Mouse (Mus musculus): Measurements from ENCODE around the gene Oosp2.

Oosp2 gene

GRCm38 (mm10) chr19:11660459-11660858 is at the start of gene Oosp2:
Gene Oosp2, minus strand, starts transcription at chr19:11660559.
- DNase-seq, result no peak

GRCm38 (mm10) chr19:11698342-11698741 is 38.0 kb upstream of the Oosp2 start:
- DNase-seq, result no peak

- no peak for DNase-seq
Observed at GRCm38 (mm10) chr19:11696755-11697154, 36.4 kb upstream of the Oosp2 start, which contains the start of gene Oosp3. Gene Oosp3, plus strand, starts transcription at chr19:11697055.

- no peak for DNase-seq
Observed at GRCm38 (mm10) chr19:11691454-11691853, 31.1 kb upstream of the Oosp2 start.

DNA sequence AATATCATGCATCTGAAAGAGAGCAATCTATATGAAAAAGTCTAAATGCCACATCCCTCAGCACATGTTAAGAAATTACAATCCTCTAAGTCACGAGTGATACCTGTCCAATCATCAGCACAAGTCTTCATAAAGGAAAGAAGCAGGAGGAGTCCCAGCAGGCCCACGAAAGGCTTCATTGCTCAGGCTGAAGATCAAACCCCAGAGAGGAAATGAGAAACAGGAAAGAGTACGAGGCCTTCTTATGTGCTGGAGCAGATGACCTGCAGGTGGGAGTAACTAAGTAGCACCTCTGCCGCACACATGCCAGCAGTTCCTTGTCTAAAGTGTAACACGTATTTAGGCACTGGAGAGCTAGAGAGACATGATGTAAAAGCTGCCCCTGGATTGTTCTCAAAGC is 30.5 kb upstream of the Oosp2 start, which contains the start of gene Oosp1:
Gene Oosp1 (minus strand): TSS at position 312 of the 400 bp plus-strand sequence.
- no peak for DNase-seq

GRCm38 (mm10) chr19:11661562-11661961 is 1.2 kb upstream of the Oosp2 start:
- no peak for DNase-seq

- DNase-seq, result no peak
Observed at GRCm38 (mm10) chr19:11659142-11659541, 1.2 kb downstream of the Oosp2 start.

- DNase-seq, result no peak
Observed at GRCm38 (mm10) chr19:11649564-11649963, 10.8 kb downstream of the Oosp2 start.

DNA sequence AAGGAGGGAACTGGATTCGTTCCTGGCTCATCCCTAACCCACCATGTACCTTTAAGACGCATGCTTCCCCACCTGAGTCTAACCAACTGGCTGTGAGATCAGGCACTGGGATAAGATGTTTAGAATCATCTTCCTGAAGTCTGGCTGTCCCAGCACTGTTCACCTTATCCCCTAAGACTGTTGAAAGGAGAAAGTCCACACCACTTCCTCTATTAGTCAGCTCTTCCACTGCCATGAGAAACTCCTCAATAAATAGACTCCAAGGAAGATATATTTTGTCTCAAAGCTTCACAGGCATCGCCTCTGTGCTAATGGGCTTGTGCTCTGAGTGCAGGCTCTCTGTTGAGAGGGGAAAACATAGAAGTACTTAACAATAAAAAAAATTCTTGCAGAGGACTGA is 14.2 kb downstream of the Oosp2 start:
- no peak for DNase-seq

DNA sequence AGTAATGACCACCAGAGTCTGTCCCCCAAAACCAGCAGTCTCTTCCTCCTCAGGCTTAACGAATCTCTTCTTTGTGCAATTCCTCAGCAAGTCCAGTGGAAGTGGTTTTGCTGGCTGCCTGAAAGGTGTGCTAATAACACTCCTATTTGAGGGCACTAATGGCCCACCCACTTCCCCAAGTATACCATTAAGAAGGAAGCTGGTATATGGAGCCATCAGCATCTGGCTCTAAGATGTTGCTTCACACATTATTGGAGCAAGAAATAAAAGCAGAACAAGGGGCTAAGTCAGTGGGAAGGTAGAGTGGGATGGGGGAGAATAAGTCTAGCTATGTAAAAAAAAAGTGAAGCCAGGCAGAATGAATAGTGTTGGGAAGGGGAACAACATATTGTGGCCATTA is 19.6 kb downstream of the Oosp2 start, which contains the start of gene Ms4a3:
Gene Ms4a3 (minus strand): TSS at position 120 of the 400 bp plus-strand sequence.
- DNase-seq, result no peak

GRCm38 (mm10) chr19:11639038-11639437 is 21.3 kb downstream of the Oosp2 start:
- no peak for DNase-seq

- no peak for DNase-seq
Observed at GRCm38 (mm10) chr19:11635572-11635971, 24.8 kb downstream of the Oosp2 start.

GRCm38 (mm10) chr19:11634330-11634729 is 26.0 kb downstream of the Oosp2 start:
- no peak for DNase-seq

DNA sequence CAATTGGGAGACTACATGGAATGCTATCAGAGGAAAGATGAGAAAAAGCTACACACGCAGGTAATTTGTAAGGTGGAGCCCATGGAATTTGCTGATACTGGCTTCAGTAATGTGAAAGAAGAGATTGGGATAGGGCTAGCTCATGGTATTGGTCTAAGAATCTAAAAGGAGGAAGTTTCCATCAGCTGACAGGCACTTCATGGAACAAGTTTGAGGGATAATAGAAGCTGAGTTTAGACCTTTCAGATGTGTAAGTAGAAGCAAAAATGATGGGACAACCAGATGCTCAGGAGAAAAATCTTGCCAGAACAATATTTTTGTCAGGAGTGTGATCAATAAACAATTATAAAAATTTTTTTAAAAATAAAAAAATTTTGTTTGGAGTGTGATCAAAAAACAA is 26.6 kb downstream of the Oosp2 start:
- DNase-seq, result no peak

- DNase-seq, result no peak
Observed at GRCm38 (mm10) chr19:11625231-11625630, 35.1 kb downstream of the Oosp2 start.

DNA sequence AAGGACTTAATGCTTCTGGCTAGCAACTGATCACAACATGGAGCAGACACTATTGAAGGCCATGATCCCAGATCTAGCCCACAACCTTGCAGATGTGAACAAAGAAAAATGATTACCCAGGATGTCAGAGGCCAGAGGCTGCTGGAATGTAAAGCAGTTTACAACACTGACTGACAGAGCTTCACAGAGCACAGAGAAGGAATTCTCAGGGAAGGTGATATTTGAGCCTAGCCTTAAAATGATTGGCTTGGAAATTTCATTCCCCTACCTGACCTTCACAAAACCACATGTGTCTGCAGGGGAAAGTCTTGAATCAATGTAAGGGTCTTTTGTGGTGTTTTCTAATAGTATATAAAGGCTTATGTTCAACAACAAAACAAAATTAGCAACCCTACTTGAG is 35.6 kb downstream of the Oosp2 start:
- DNase-seq, result no peak

DNA sequence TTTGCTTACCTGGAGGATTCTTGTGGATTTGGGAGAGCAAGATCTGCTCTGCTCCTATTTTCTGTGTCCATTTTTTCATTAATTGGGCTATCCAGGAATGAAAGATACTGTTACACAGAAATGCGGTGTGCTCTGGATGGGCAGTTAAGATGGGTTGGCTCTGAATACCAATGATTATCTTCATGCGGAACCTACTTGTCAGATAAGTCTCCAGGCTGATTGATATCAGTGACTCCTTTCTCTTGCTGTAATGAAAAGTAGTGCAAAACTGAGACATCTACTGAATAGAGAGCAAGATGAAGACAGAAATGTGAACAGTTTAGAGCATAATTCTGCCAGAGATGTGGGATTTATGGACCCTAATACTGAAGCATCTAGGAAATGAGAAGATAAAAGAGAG is 36.8 kb downstream of the Oosp2 start, which contains the start of gene Ms4a2:
Gene Ms4a2 (minus strand): TSS at position 169 of the 400 bp plus-strand sequence.
- no peak for DNase-seq

DNA sequence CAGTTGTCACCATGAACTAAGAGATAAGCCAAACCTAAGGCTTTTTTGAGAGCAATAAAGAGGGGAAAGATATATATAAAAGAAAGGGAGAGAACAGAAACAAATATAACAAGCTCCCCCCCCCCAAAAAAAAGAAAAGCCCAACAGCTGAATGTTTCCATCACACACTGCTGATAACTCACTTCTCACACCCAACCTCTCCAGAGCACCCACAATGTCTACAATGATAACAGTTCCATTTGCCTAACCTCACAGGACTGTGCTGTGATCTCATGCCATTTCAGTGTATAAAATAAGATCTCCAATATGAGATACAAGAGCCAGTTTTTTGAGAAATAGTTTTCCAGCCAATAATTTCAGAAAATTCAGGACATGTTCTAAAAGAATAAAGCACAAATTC is 42.4 kb downstream of the Oosp2 start:
- no peak for DNase-seq

GRCm38 (mm10) chr19:11614805-11615204 is 45.6 kb downstream of the Oosp2 start:
- no peak for DNase-seq

GRCm38 (mm10) chr19:11613776-11614443 is 46.4 kb downstream of the Oosp2 start:
- DNase-seq, result no peak

- DNase-seq, result no peak
Observed at GRCm38 (mm10) chr19:11613084-11613483, 47.3 kb downstream of the Oosp2 start.

DNA sequence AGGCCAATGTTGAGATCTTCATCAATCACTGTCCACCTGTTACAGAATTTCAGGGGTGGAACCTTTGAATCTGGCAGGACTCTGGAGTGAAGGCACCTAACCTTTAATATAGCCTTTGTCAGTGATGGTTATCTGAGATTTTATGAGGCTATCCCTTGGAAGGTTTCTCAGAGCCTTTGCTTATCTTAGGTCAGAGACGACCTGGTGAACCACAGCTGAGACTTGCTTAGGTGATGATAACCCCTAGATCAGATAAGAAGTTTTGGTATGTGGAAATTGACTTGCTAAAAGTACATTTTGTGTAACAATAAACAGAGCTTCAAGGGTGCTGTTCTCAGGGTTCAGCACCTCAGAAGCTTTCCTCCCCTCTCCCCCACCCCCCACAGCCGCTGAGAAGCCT is 48.1 kb downstream of the Oosp2 start:
- no peak for DNase-seq

- DNase-seq, result no peak
Observed at GRCm38 (mm10) chr19:11611541-11611945, 48.8 kb downstream of the Oosp2 start.

- no peak for DNase-seq
Observed at GRCm38 (mm10) chr19:11608172-11608571, 52.2 kb downstream of the Oosp2 start.

- DNase-seq, result no peak
Observed at GRCm38 (mm10) chr19:11604603-11605002, 55.8 kb downstream of the Oosp2 start, which contains the start of gene Ms4a6d. Gene Ms4a6d, minus strand, starts transcription at chr19:11604849.

Measured in cerebellum, adult 11-12 months (tissue).